Mouse (Mus musculus): ENCODE results near the gene Scrn2.

The Scrn2 gene

GRCm38 (mm10) chr11:97052219-97052646, 22.5 kb downstream of the Scrn2 start:
- DNase-seq: peak; percentile 23

GRCm38 (mm10) chr11:97063274-97063920, 33.7 kb downstream of the Scrn2 start:
- no peak for DNase-seq

GRCm38 (mm10) chr11:97063921-97064295, 34.2 kb downstream of the Scrn2 start:
- DNase-seq: peak; percentile 18

GRCm38 (mm10) chr11:97065538-97066295, 36.0 kb downstream of the Scrn2 start:
- DNase-seq: no peak

GRCm38 (mm10) chr11:97066656-97067360, 37.1 kb downstream of the Scrn2 start:
- no peak for DNase-seq

- no peak for DNase-seq
Observed at GRCm38 (mm10) chr11:97069333-97069732, 39.6 kb downstream of the Scrn2 start.

GRCm38 (mm10) chr11:97069770-97070169, 40.0 kb downstream of the Scrn2 start:
- no peak for DNase-seq

- no peak for DNase-seq
Observed at GRCm38 (mm10) chr11:97071129-97071528, 41.4 kb downstream of the Scrn2 start.

- DNase-seq: peak; percentile 22
Observed at GRCm38 (mm10) chr11:97072533-97072932, 42.8 kb downstream of the Scrn2 start.

GRCm38 (mm10) chr11:97074235-97074634, 44.5 kb downstream of the Scrn2 start:
- DNase-seq: no peak

- DNase-seq: no peak
Observed at GRCm38 (mm10) chr11:97078751-97079150, 49.0 kb downstream of the Scrn2 start.

- no peak for DNase-seq
Observed at GRCm38 (mm10) chr11:97080291-97080690, 50.6 kb downstream of the Scrn2 start.

GRCm38 (mm10) chr11:97082977-97083376, 53.2 kb downstream of the Scrn2 start:
- DNase-seq: peak; percentile 46
